Mouse (Mus musculus): ENCODE results near the gene Fmod.
A peak's percentile ranks its signal among the peaks of the same experiment; 100 is the strongest.

- TF ChIP-seq POLR2A (IDR thresholded peaks at IDR 0.05; ENCODE audit: borderline replicate concordance, control insufficient read depth, low read depth, low read length) (peak; percentile 44; the same call in 1 of the 2 replicates), CTCF (IDR thresholded peaks at IDR 0.05; ENCODE audit: control insufficient read depth, insufficient read depth, low read length) (no peak)
These were observed 36.1 kb downstream of the Fmod start for GRCm38 (mm10) chr1:134073061-134073564.

All from bone marrow, adult 2 months (tissue).